Mouse (Mus musculus) T-helper 2 cell (primary cell): ENCODE results near the gene BC037034.

Experiments used
- in situ Hi-C: fragments of 300-600 bp; cut with MboI, MseI; formaldehyde crosslinking; loops from one replicate; pipeline ENCODE4 v1.15.1; 2025; ENCODE audit warnings: high pct_unique_total_duplicates

Gene BC037034

DNA sequence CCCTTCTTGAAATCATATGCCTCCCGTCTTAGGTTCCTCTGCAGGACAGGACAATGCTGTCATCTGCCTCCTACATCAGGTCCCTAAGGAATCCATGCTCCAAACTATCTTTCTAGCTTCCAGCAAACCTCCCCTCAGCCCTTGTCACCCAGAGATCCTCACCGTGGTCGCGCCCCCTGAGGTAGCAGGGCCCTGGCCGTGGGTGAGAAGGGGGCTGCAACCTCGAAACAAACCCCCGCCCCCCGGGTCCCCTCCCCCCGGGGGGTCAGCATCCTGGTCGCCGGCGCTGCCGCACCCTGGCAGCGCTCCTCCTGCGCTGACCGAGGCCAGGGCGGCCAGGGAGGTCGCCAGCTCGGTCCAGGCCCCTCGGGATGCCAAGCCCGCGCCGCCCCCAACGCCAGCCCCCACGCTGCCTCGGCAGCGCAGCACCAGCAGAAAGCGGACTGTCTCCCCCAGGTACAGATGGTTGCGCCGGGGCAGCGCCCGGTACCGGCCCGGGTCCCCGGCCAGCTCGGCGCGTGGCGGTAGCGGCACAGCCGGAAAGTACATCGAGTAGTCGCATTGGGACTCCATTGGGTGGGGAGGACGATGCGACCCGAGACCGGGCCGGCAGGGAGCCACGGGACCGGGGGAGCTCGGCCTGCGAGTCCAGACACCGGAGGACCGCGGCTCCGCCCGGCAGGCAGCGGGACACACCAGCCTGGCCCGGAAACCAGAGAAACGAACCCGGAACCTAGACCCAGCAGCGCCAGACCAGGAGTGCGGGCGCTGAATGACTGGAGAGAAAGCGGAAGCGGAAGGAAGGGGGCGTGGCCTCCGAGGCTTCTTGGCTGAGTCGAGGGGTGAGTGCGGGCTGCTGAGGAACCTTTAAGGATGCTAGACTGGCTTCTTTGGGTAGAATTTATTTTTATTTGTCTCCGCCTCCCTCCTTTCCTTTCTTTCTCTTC is at the start of gene BC037034:
Gene BC037034 (minus strand): TSS at position 774 of the 947 bp plus-strand sequence.
- in situ Hi-C loops, result no loop called here

GRCm38 (mm10) chr5:138312795-138313194 is 49.0 kb upstream of the BC037034 start:
- in situ Hi-C loops, result no loop called here

DNA sequence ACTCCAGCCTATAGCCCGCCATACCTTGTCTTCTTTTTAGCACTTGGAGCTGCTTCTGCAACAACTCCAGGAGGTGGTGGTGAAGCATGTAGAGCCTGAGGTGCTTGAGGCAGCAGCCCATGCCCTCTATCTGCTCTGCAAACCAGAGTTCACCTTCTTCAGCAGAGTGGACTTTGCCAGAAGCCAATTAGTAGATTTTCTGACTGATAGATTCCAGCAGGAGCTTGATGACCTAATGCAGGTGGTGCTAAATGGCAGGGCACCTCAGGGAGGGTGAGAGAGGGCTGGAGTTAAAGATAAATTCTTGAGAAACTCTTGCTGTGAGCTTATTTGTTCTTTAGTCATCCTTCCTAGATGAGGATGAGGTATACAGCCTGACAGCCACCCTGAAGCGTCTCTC is 35.8 kb upstream of the BC037034 start:
- in situ Hi-C loops, result loop anchor here (10.0 kb wide), 1 partner anchor 175 kb away; no protein-coding TSS in a partner anchor

- in situ Hi-C loops, result no loop called here
Measured at GRCm38 (mm10) chr5:138294158-138294557, 30.3 kb upstream of the BC037034 start.

DNA sequence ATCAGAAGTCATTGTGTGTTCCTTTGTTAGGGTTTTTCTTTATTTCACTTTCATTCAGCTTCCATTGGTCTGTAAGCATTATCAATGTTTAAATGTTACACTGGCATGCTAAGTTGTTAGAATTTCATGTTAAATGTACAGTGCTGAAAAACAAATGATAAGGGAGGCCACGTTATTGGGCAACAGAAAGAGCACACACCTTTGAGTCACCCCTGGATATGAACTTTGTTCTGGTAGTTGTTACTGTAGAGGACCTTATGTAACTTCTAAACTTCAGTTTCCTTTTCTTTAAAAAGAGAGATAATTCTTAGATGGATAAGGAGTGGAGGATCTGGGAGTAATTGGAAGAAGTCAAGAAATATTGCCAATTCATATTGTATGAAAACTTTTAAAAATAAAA is 27.8 kb upstream of the BC037034 start:
- in situ Hi-C loops, result no loop called here

DNA sequence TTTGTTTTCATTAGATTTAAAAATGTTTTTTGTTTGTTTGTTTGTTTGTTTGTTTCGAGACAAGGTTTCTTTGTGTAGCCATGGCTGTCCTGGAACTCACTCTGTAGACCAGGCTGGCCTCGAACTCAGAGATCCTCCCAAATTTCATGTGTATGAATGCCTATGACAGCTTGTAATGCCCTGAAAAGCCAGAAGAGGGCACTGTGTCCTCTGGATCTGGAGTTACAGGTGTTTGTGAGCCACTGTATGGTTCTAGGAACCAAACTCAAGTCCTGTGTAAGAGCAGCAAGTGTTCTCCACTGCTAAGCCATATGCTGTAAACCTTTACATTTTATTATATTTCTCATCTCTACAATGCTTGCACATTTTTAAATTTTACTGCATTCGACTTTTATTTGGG is 24.0 kb upstream of the BC037034 start:
- in situ Hi-C loops, result no loop called here

GRCm38 (mm10) chr5:138283540-138283939 is 19.7 kb upstream of the BC037034 start:
- in situ Hi-C loops, result no loop called here

DNA sequence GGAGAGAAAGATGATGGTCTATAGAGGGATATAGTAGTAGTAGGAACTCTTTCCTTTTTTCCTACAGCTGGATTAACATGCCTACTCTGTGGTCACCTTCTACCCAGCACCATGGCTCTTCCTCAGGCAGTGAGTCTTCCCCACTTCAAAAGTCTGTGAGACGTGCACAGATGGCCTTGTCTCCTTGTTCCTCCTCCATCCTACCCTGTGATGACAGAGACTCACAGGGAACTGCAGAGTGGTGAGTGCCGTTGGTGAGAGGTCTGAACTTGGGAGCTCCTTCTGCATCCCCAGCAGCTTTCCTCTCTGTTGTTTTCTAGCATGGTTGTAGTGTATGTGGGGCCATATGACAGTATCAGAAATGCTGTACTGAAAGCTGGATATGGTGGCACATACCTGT is 18.0 kb upstream of the BC037034 start:
- in situ Hi-C loops, result no loop called here

DNA sequence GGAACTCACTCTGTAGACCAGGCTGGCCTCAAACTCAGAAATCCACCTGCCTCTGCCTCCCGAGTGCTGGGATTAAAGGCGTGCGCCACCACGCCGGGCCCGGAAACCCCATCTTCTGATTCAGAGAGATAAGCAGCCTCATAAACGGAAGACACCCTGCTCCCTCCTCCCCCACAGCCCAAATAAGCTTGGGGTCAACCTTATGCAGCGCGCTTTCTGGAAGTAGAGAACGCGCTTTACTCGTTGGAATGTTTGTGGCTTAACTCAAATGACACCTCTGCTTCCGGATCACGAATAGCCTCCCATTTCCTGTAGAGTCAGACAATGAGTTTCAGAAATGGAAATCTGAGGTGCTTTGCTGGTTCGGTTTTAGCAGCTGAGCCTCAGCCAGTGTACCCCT is 17.0 kb upstream of the BC037034 start:
- in situ Hi-C loops, result no loop called here

DNA sequence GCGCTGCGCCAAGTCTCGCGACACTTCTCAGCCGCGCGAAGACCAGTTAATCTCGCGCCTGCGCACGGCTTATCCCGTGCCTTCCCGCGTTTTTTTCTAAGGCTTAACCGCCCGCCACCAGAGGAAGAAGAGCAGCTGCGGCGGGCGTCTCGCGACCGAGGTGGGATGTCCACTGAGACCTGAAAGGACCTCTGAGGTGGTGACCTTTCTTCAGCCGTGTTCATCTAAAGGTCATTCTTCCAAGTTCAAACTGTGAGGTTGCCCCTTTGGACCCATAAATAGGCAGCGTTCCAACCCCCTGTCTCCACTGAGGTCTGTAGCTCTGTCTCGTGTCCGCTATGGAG is 16.6 kb upstream of the BC037034 start:
- in situ Hi-C loops, result no loop called here

DNA sequence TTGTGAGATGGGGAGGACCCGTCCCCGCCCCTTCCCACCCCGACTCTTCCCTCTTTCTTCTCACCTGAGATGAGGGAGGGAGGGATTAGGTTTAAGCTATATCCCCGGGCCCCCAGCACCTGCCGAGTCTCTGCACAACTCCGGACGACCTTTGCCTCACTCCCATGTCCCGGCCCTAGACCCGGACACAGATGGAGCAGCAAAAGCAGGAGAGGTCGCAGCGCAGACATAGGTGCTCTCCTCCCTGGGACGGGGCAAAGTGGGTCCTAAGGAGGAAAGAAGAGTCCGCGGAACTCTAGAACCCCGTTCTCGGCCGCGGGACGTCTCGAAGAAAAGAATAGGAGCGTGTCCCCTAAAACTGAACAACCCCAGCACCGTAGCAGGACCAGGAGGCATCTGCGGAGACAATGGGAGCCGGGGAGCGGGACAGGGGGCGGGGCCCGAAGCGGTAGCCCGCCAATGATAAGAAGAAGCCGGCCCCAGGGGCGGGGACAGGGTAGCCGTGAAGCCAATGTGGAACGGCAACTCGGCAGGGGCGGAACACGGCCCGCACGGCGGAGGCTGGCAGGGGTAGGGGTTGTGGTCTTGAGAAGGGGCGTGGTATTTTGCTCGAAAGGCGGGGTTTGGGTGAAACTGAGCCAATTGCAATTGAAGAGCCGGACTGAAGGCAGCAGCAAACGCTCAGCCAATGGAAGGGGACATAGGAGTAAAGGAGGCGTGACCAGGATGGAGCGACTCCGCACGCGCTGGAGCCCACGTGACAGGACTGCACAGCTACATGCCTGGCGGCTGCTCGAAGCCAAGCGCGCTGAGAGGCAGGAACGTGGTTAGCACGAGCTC is 16.0 kb upstream of the BC037034 start, which contains the start of the genes Gm43720, Gpc2 and Stag3:
Gene Gm43720 (minus strand): TSS at position 374 of the 840 bp plus-strand sequence.
Gene Gpc2 (minus strand): TSS at position 421 of the 840 bp plus-strand sequence.
Gene Stag3 (plus strand): TSS at position 656 of the 840 bp plus-strand sequence.
- in situ Hi-C loops, result no loop called here

DNA sequence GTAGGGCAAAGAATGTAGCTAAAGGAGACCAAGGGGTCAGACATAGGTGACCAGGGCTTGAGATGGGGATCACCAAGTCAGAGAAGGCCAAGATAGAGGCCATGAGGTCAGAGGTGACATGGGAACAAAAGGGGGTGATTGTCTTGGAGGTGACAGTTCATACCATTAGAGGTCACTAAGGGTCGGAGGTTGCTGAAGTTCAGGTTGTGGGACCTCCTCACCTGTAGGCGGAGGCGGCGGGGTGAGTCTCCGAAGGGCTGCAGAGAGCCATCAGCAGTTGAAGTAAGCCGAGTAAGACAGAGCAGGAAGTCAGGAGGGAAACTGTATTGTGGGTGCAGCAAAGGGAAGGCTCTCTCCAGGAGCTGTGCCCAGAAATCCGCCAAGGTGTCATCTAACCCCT is 14.2 kb upstream of the BC037034 start:
- in situ Hi-C loops, result no loop called here

DNA sequence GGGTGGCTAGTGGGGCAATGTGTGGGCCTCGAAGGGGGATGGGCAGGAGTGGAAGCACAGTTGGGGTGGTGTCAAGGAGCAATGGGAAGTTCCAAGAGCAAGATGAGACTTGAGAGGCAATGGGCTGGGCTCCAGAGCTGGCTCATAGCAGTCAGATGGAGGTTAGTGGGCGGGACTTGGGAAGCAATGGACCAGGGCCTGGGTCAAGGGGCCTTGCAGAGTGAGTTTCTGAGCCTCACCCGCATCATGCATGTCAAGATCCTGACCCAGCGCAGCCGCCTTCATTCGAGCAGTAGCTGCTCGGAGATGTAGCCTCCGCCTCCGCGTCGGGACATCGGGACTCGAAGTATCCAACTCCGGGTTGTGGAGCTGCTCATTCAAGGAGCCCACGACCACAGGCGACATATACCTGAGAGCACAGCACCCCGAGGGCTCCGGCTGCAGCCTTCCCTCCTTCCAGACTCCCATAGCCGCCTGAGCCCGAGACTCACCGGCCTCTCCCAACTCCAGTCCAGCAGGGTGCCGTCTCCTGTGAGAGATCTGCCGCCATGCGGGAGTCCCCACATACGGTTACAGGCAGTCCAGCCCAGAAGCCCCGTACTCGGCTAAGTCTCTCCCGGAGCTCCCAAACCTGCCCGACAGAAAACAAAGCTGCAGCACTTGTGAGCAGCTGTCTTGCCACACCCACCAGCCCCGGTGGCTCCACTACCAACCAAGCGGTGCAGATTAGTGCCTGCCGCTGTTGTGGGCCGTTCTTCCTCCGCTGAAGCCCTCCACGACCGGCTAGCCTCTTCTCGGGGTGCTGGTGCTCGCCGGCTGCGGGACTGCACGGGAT is 11.6 kb upstream of the BC037034 start:
- in situ Hi-C loops, result no loop called here

- in situ Hi-C loops, result no loop called here
Measured at GRCm38 (mm10) chr5:138274186-138274585, 10.4 kb upstream of the BC037034 start.

GRCm38 (mm10) chr5:138272409-138272923 is 8.6 kb upstream of the BC037034 start, which contains the start of gene Gal3st4:
Gal3st4 (minus strand) TSS chr5:138272840.
- in situ Hi-C loops, result no loop called here

DNA sequence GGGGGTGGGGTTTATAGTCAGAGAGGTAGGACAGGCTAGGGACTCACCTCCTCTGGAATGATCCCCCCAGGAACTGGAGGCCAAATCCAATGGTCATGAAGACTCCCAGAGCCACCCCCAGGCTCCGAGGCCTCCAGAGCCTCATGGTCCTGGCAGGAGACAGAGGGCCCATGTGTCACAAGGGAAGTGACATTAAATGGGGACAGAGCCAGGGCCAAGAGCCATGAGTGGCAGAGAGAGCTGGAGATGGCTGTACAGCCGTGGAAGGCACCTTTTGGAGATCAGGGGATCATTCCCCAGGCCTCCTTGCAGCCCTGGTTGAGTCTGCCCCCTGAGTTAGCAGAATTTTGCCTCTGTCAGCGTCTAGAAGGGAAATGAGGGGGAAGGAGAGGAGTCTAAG is 7.4 kb upstream of the BC037034 start:
- in situ Hi-C loops, result no loop called here

DNA sequence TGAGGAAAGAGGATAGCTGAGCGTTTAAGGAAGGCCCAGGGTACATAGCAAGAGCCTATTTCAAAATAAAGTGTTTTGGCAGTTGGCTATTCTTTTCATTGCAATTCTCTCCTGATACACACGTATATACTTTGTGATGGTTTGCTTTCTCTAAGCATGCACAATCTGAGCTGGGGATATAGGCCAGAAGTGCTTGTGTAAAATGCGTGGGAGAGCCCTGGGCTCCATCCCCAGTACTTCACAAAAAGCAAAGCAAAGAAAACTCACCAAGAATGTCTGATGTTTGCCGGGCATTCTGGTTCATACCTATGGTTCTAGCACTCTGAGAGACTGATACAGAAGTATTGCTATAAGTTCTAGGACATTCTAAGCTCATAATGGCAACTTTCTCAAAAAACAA is 5.1 kb upstream of the BC037034 start:
- in situ Hi-C loops, result no loop called here

DNA sequence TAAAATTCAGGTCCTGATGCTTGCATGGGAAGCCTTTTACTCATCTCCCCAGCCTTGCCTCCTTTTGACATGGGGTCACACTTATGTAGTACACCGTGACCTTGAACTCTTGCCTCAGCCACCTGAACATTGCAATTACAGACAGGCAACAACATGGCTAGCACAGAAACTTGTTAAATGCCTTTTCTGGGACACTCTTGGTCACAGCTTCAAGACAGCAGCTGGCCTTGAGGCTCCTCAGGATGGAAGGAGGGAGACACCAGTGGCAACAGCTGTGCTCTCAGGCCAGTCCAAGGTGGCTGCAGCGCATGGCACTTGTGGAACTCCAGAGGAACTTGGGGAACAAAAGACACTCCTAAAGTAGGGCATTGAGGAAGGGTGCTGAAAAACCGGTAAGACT is 3.3 kb upstream of the BC037034 start:
- in situ Hi-C loops, result no loop called here

DNA sequence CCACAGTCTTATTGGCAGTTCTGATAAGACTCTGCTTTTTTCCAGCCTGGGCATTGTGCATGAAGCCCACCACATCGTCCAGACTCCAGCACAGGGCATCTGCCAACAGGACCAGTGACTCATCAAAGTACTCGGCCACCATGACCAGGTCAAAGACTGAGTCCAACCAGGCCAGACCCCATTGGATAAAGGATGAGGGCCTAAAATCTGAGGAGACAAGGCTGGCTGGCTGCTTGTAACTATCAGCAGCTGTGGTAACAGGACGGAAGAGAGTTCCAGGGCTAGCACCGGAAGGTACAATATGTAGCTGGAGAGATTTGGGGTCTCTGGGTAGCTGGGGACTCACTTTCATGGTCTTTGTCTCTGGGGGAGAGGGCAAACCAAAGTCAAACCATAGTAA is 1.9 kb upstream of the BC037034 start:
- in situ Hi-C loops, result no loop called here

DNA sequence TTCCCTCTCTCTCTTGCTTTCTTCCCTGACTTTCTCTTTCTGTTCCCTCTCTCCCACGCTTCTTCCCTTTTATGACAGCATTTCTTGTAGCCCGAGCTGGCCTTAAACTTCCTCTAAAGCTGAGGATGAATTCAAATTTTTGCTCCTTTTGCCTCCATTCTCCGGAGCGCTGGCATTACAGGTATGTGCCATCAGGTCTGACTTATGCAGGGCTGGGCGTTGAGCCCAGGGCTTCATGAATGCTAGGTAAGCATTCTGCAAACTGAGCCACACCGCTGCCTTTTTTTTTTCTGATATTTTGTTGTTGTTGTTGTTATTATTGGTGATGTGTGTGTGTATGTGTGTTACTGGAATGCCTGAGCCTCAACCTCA is 360 bp upstream of the BC037034 start:
- in situ Hi-C loops, result no loop called here

DNA sequence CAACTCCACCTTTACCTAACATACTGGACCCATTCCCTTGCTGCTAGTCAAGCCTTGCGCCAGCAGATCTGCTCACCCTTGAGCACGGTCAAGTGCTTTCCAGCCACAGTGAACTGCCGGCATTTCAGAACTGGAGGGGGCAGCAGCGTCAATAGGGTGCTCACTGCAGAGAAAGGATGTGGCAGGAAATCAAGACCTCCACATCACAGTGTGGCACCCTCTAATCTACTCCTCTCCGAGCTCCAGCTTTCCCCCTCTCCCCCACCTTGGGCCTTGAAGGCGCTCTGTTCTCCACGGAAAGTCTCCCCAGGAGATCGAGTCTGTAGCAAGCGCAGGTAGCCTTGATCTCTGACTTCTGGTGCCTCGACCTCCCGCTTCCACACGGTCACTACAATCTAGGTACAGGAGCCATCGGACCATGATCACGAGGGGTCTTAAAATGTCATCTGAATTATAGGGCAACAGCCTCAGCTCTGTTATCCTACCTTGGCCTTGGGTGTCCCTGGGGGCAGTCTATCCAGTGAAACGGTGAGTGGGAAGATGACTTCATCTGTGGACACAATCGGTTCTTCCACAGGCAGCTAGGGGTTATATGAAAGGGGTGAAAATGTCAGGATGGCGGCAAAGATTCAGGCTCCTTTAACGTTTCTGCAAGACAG is 1.1 kb downstream of the BC037034 start:
- in situ Hi-C loops, result no loop called here
